Mouse (Mus musculus) lung, adult 18-20 months (tissue): ENCODE measurements around the gene Ttll5.
A peak's percentile ranks its signal among the peaks of the same experiment; 100 is the strongest.

Source experiments
- DNase-seq, 2 experiments: peaks; one replicate each; pipeline ENCODE4 v3.0.0; 2022; ENCODE audit warnings: mixed read lengths in 2 of 2

Ttll5 gene

DNA sequence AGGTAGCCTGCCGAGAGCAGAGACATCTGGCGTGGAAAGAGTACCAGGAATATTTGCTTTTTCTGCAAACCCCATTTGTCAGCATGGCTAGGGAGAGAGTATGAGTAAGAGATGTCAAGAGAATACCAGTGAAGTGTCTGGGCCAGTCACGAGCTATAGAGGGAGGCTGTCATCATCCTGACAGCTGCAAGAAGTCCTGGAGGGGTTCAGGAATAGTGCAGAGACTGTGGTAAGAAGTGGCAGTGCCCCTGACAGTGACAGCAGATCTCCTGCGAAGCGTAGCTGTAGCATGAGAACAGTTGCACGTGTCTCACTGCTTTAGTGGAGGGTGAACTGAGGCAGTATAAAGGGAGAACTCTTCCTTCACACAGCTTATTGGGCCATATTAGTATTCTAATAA is 197.1 kb downstream of the Ttll5 start:
- no peak for DNase-seq

DNA sequence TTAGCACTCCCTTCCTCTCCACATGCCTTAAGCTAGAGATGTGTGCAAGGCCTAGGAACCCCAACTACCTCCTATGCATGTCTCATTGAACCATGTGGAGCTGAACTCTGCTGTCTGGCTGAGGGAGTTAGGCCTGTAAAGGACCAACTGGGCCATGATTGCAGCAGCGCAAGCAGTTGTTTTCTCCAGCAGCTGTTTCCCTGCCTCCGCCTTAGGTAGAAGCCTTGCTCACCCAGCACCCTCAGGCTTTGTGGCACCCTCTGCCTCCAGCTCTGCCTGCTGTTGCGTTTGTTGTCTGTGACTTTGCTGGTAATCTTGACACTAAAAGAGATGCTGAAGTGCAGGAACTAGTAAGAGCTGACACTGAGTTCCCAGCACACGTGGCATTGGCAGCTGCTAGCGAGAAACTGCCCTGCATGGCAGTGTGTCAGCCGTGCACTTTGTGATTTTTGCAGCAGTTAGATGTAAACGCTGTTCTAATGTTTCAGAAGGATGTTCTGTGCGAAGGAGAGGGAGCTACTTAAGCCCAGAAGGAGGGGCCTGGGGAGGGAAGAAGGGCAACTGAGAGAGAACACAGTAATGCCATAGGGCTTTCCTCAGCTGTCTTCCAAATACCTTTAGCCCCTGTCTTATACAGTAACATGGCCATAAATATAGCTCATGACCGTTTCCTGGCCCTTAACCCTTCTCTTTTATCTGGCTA is 198.0 kb downstream of the Ttll5 start:
- no peak for DNase-seq

DNA sequence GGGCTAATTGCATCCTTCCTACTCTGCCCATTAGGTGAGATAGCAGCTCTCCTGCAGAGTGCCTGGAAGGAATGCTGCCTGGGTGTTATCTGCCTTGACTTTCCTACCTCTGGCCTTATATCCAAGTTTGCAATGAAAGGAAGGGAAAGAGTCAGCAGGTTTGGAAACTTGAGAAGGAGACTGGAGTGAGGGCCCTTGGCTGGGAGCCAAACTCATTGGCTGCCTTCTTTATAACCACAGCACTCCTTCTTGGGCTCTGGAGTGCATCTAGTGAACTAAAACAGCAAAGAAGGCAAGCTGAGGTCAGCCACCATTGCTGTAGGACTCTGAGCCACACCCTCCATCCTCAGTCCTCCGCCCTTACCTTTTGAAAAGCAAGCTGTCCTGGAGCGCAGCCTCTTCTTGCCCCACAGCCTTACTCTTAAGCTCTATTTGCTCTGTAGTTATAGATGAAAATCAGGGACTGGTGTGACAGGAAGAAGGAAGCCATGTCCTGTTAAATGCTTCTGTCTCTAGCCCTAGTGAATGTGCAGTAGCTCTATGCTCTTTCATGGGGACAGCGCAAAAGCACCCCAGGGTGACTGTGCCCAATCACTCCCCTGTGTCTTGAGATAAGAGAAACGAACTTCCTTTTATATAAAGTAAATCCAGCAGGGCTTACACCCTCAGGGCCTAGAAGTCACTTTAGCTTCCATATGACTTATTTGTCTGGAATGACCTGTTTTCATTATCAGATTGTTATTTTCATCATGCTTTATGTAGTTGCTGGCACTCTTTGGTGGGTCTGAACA is 198.8 kb downstream of the Ttll5 start:
- peak; percentile 75 to 78 for DNase-seq

DNA sequence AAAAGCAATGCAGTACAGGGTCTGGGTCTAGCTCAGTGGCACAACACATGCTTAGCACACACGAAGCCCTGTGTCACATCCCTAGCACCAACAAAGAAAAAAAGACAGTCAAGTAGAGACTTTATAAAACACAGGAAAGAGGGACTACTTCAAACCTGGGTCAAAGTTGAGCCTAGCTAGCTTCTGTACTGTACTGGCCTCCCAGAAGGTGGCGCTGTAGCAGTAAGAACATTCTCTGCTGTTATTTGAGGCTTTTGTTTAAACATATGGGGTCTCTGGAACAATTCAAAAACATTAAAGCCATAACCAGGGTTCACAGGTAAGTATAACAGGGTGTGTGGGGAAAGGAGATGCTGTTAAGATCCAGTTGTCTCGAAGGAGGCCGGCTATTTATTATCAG is 200.0 kb downstream of the Ttll5 start:
- peak in 1 of 2 experiments; percentile 36 for DNase-seq

DNA sequence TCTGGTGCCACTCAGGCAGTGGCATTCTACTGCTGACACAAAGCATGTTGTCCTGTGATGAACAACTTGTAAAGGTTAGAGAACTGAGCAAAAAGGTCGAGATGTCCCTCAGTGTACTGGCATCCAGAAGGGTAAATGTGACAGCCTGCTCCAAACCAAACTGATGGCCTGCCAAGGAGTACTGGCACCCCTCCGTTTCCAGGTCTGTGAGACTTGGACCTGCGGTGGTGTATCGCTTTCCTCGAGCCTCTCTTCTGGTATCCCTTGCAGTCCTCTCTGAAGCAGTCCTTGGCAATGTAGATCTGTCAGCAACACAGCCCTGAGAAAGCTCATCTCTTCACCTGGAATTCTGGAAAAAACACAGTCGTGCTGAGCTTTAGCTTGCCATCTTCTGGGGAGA is 201.0 kb downstream of the Ttll5 start:
- DNase-seq, result no peak

DNA sequence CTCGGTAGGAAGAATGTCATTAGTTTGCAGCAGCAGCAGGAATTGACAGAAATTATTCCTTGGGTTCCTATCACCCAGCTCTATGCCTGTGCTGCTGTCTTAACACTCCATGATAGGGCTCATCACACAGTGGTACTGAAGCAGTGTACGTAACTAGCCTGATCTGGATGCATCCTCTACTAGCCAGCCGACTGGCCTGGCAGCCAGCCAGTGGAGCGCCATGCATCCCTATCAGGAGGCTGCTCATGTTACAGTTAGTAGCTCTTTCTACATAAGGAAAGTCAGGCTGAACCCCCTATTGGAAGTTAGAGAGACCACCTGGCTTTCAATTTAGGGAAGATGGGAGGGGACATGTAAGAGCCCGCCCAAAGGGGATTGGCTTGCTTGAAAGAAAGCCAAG is 202.5 kb downstream of the Ttll5 start:
- no peak for DNase-seq

DNA sequence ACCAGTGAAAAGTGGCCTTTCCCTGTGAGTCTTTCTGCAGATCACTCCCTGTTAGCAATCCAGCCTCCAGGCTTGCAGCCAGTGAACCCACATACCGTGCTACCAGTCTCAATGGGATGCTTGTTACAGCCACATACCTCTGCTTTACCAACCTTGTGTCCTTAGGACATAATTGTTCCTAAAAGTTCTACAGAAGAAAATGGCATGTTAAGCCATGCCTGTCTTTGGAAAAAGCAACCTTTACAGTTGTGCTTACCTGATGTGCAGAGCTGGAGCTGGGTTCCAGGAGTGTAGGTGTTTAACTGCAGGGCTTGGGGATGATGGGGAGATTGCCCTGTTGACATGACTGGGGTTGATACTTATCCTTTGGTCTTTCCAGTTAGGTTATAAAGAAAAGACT is 203.3 kb downstream of the Ttll5 start:
- DNase-seq, result no peak

DNA sequence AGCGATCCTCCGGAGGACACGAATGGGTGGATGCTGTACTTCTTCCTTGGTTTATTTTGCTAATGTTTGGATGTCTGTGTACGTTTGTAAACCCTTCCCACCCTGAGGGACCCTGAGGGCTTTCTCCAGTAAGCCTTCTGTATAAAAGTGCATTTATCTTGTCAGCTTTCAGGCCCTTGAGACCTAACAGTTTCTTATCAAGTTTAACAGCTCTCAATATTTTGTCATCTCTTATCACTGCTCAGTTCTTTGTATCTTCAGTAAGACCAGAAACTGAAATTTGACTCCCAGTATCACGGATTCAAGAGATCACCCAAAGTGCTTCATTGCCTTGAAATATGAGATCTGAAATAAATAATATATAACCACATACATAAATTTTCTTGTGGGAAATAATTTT is 206.5 kb downstream of the Ttll5 start:
- DNase-seq, result no peak

DNA sequence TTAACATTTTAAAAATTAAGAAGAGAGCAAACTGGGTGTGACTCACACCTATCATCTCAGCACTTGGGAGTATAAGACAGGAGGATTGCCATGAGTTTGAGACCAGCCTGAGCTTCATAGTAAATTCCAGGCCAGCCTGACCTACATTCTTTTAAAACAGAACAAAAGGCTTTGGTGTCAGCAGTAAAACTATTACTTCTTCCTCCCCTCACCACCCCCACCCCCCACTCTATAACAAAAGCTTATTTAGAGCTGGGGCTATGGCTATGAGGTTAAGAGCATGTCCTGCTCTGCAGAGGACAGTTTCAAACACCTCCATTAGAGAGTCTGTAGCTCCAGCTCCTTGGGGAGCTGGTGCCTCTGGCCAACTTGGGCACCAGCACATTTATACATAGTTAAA is 211.1 kb downstream of the Ttll5 start:
- DNase-seq, result no peak

DNA sequence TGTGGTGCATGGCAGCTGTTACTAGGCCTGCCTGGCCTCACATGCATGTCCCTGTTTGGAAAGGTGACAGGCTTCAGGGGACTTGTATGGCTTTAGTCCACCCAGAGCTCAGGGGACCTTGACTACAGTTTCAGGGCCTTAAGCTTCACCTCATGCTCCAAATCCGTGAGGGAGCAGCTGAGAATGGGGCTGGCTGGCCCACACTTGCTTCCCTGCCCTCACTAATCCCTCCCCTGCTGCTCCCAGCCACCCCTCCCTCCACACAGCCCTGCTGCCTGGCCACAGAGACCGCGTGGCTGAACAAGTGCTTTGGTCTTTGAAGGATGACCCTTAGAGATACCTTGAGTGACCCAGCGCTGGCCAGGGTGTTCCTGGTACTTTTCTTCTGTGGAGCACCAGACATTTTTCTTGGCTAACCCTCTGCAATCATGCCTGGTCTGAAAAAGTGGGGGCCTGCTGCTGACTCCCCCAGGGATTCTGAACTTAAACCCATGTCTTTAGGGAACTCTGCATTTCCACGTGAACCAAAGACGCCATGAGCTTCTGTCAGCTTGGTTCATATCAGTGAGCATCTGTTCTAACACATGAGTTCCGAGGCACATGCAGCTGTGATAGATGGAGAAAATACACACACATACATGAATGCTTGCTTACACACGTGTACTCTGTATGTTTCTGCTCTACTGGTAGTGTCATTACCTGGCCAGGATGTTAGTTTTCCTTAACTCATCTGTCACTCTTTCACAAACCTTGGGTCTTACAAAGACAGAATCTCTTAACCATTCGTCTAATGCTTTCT is 212.1 kb downstream of the Ttll5 start:
- no peak for DNase-seq

DNA sequence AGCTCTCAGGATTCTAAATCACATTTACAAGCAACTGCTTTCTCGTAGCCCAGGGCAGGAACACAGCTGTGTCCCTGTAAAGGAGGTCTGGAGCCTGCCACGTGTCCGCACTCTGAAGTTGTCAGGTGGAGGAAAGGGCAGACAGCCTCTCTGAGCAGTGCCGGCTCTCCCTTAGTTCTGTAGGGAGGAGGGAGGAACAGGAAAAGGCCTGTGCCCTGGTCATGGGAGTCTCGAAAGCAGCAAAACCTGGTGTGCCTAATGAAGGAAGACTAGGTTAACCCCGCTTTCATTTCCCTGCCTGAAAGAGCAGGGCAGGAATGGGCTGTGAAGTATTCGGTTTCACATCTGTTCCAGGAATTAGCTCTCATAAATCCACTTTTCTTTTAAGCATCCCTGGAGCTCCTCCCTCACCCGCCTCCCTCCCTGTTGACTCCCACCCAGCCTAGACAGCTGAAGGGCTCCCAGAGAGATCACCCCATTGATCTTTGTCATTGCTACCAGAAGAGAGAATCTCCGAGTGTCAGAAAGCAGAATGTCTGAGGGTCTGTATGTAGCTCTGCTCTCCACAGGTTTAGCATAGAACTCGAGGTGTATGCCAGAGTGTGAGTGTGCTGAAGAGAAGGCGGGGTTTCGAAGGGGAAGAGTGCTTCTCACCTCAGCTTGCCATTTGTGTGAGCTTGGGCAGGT is 212.9 kb downstream of the Ttll5 start:
- DNase-seq, result peak; percentile 17 to 31

DNA sequence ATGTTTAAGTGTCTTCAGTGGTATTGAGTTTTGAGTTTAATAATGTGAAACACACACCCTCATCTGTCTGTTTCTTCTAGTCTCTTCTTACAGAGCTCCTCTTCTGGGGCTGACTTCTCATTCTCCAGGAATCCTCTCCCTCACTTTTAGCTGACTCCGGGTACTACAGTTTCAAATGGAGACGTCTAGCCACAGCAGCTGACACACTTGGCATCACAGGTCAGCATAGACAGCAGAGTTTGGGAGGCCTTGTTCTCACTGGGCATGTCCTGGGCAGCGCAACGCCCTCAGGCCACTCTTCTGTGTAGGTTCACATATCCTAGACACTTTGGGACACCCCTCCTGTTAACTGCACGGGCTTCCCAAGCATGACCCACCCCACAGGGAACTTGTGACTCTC is 214.6 kb downstream of the Ttll5 start:
- no peak for DNase-seq

DNA sequence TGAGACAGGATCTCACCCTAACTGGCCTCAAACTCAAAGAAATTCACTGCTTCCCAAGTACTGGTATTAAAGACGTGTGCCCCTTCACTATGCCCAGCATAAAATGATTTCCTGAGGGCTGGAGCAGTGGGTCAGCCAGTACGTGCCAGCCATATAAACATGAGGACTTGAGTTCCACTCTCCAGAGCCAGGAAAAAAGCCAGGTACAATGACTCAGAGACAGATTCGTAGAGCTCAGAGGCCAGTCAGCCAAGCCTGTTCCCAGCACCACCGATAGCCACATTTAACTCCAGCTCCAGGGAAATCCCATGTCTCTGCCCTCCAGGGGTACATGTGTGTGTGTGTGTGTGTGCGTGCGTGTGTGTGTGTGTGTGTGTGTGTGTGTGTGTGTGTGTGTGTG is 215.3 kb downstream of the Ttll5 start:
- DNase-seq, result no peak

DNA sequence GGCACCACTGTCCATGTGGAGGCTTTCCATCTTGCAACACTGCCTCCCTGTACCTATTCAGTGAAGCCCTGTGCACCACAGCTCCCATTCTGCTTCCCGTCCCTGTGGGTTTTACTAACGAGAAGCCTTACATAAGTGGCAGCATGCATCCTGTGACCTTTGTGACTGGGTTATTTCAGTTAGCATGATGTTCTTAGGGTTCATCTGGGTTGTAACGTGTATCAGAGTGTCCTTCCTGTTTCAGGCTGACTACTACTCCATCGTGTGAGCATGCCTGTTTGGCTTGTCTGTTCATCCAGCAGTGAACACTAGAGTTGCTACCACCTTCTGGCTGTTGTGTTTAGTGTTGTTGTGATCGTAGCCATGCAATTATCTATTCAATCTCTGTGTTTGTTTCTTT is 221.7 kb downstream of the Ttll5 start:
- peak; percentile 20 to 29 for DNase-seq

DNA sequence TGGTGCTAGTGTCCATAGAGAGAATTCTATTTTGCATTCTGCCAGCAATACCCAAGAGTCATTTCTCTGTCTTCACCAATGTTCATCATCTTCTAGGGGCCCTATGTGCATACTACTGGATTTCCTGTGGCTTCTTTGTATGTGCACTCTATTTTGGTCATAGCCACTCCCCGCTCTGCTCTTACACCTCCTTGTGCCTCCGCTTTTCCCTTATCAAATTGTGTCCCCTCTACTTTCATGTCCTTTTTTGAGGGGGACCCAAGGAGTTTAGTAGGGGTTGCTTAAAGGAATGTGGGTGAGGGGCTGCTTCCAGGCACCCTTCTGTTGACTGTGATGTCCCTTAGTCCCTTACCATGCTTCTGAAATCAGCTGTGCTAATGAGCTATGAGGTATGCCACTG is 222.3 kb downstream of the Ttll5 start:
- DNase-seq, result no peak

DNA sequence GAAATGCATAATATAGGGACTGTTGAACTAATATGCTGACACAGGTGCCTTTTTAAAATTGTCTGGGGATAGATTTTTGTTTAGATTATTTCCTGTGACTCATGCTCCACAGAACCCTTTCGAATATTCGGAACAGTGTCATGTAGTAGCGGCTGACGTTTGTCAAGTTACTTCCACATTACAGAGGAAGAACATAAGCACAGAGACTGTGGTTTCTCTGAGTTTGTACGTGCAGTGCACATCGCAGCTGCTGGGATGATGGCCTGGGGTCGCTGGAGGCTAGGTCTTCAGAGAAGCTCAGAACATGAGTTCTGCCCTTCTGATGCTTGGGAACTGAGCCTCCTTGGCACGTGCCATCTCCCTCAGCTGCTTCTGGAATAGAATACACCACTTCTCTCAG is 222.9 kb downstream of the Ttll5 start:
- DNase-seq, result no peak

DNA sequence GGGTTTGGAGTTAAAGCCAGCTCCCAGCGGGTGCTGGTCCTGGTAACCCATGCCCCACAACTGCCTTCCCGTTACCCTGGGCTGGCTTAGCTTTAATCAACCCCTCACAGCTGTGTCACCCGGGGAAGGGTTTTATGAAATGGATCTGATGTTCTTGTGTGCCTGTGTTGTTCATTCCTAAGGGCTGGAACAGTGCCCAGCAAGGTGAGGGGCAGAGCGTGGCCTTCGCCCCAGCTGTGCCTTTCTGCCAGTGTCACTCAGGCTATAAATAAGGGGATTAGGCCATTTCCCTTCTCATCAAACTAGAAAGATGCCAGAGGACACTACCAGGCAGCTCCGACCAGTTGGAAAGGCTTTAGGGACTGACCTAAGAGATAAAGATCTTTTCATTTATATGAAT is 225.4 kb downstream of the Ttll5 start:
- no peak for DNase-seq

DNA sequence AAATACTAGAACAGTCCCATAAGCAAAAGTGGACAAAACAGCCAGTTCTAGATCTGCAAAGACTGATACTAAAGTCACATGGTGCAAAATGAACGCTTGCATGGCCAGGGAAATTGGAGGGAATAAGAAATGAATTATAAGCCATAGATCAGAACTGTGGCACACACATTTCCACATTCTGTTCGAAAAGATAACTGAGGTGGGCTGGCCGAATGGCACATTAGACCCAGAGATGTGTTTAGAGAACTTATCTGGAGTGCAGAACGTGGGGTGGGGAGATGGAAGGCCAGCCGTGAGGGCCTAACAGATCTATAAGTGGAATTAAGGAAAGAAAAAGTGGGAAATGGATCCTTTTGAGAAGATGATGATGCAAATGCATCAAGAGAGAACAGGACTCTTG is 227.0 kb downstream of the Ttll5 start:
- DNase-seq, result no peak

DNA sequence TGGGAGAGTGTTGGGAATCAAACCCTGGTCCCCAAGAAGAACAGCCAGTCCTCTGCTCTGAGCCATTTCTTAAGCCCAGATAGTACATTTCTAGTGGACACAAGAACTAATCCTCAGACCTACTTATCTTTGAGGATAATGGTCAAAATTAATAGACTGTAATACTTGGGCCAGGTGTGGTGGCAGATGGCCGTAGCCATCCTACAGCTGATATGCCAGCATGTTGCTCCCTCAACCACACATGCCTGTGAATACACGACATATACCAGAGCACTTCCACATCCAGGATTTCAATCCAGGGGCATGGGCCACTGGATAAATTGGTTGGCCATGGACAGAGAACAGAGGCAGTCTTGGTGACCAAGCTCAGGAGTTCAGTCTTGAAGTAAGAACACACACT is 230.8 kb downstream of the Ttll5 start:
- no peak for DNase-seq

DNA sequence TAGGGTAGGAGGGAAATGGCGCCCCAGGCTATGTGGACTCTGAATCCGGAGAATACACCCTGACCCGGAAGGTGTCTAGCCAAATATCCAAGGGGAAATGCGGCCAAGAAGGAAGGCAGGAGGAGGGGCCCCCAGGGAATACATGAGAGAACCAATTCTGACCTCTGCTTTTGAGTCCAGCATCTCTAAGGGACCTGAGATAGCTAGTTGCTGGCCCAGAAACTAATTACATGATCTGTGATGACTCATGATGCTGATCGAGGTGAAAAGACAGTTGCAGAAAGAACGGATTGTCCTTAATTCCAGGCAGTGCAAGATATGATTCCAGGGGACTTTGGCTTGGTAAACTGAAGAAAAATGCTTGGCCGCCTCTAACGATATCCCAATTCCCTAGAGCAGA is 232.5 kb downstream of the Ttll5 start:
- no peak for DNase-seq

DNA sequence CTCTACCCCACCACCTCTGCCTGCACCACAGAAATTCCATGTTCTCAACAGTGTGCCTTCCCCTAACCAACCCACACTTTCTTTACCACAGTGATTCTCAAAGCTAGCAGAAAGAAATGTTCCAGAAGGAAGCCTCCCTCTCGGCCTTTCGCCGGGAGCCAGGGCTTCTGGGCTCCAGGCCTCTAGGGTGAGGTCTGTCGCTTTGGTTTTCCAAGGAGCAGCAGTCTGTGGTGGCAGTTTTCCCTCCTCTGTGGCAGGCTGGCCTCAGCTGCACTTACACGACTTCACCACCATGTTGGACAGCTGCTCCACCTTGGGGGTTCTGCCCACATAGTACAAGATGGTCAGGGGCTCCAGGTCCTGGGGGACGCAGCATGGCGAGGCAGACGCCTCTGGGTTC is 233.1 kb downstream of the Ttll5 start:
- DNase-seq, result no peak

DNA sequence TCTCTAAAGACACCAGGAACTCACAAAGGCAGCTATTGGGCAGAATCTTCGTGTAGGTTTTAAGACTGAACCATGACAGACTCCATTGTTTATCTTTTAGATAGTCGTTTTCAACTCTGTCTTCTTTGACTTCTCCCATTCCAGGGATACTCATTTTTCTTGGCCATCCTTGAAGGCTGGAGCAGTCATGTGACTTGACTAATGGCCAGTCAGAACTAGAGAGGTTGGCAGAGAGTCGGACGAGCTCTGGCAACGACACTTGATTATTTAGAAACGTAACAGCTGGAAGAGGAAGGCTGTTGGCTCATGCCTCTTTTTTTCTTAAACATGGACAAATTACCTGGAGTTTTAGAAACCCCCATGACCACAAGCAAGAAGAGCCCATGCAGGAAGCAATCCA is 234.9 kb downstream of the Ttll5 start:
- DNase-seq, result no peak

DNA sequence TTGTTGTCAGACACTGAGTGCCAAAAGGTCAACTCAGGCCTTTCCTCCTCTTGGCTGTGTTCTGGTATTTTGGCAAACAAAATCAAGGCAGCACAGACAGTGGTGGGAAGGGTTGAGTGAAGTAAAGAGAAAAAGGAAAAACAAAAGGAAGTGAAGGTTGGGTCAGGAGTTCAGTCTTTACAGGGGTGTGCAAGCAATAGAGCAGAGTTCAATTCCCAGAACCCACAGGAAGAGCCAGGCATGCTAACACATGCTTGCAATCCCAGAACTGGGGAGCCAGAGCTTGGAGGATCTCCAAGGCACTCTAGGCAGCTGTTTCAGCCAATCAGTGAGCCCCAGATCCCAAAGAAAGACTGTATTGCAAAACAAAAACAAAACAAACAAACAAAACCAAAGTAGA is 240.3 kb downstream of the Ttll5 start:
- DNase-seq, result no peak
